Mouse (Mus musculus): Measurements from ENCODE around the gene Rpl28.

Rpl28 gene

DNA sequence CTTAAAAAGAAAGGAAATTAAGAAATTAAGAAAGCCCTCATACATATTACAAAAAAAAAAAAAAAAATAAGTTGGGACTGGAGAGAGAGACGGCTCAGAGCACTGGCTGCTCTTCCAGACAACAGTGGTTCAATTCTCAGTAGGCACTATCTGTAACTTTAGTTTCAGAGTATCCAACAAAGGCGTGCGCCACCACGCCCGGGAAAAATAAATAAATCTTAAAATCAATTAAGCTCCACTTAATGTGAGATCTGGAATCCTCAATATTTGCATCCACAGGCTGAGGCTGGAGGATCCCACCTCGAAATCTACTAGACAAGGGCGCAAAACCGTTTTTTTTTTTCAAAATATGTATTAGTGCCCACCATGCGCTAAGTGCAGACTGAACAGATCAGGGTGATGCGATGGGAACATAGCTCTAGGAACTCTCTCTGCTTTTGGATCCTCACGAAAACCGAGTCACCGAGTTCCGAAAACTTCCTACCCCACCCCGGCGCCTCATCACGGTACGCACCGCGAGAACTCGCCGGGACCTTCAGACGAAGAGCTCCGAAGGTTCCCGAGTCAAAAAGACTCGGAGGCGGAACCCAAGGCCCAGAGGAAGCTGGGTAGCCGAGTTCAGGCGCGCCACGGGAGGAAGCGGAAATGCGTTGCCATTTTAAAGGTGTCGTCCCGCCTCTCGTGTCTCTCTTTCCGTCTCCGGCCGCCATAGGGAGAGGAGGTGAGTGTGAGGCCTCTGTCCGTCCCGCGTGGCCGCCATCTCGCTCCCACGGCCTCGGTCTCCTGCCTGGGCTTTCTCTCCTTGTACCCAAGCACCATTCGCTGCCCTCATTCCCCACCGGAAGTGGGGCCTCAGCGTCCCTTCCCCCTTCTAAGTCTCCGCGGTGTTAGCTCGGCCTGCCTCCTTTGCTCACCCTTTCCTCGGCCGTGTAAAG, at the start of gene Rpl28:
Gene Rpl28, plus strand, starts transcription at position 597 of the 935 bp plus-strand sequence.
- peak; percentile 97 for DNase-seq (ENCODE audit: low read depth, low spot score)

DNA sequence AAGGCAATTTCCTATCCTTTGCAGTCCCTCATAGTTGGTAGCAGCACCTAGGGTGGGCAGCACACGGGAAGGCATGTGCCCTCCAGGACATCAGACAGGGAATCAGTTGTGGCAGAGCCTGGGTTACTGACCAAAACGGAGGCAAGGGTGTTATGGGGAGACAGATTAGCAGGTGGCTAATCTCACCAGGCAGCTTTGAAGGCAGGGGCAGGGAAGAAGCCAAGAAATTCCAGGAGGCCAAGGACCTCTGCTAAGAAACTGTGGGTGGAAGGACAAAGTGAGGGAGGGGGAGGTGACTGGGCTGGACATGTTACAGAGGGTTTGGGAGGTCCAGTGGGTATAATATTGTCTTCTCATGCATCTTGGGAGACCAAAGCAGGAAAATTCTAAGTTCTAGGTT, 49.3 kb upstream of the Rpl28 start:
- no peak for DNase-seq (ENCODE audit: low read depth, low spot score)

DNA sequence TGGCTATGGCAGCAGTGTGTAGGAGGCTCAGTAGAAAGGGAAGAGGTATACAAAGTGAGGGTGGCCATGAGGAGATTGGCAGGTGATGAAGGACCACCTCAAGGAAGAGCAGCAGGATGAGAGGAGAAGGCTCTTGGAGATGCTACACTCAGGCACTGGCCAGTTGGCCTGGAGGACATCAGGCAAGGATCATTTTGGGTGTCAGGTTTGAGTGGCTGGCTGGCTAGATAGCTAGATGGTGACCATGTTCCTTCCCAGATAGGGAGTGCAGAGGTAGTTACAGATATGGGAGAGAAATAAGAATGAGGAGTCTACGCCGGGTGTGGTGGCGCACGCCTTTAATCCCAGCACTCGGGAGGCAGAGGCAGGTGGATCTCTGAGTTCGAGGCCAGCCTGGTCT, 47.8 kb upstream of the Rpl28 start:
- DNase-seq (ENCODE audit: low read depth, low spot score): no peak

DNA sequence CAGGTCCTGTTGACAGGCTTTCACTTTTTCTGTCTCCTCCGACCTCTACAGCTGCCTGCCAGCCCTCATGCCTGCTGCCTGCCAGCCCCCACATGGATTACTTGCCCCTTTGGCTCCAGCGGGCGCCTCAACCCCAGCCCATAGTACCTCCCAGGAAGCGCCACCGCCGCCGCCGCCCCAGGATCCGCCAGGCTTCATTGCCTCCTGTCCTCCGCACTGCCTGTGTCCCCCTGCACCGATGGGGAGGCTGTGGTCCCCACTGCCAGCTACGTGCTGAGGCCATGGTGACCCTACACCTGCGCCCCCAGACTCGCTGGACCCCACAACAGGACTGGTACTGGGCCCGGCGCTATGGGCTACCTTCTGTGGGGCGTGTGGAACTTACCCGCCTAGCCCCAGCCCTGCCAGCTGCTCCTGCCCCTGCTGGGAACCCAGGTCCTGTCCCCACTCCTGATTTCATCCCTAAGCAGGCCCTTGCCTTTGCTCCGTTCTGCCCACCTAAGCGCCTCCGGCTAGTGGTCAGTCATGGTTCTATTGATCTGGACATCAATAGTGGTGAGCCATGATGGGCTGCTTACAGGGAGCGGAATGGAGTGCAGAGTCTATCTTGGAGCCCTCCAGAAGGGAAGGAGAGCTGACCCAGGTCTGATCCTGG, 46.2 kb upstream of the Rpl28 start:
- DNase-seq (ENCODE audit: low read depth, low spot score): no peak

DNA sequence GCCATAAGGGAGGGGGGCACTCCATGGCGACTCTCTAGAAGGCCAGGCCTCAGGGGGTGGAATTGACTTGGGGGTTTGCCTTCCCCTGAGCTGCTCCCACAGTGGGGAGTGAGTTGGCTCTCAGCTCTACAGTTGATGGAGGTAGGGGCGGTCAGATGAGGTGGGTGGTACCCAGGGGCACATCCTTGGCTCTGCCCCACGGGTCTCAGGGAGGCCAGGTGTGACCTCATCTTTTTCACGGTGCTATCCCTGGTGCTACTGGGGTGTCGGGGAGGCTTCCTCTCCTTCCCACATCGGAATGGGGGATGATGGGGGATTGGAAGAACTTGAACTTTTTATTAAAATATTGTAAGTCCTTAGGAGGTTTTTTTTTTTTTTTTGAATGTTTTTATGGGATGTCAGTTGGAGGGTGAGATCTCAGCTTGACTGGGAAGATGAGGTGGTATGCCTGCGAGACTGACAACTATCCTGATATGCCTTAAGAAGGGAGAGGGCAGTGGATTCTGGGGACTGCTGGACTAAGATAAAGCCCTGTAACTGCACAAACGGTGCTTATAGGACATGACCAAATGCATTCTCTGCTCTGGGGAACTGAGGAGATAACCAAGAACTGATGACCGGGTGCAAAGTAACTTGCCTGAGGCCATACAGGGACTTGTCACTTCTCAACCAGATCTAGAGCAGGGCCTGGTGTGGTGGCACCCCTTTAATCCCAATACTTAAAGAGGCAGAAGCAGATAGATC, 45.3 kb upstream of the Rpl28 start:
- no peak for DNase-seq (ENCODE audit: low read depth, low spot score)

DNA sequence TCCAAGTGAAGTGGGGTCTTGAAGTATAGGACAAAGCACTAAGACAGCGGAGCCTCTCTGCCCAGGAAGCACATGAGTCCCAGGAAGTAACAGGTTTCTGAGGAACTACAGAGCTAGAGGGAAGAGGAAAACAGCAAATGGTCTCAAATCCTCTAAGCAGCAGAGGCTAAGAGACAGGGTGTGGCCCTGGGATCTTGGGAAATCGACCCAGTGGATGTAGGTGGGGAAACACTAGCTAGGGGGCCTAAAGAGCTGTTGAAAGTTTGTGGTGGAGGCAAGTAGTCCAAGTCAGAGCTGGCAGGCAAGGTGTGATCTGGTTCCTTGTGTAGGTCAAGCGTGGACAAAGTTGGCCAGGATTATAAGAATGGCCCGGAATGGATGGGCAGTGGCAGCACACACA, 44.4 kb upstream of the Rpl28 start:
- no peak for DNase-seq (ENCODE audit: low read depth, low spot score)

DNA sequence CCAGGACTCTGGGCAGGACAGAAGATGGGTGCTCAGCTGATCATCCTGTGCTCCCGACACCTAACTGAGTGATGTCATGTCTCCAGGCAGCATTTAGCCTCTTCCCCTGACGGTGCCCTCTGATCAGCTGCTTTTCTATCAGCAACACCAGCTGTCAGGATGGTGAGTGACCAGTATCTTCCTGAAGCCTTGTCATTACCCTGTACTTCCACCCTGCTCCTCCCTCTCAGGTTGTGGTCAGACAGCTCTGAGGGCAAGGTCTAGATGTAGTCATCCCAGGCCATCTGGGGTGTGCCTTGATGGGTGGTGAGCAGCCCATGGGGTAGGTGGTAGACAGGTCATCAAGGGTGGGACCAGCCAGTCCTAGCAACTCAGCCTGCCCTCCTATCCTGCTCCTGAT, 43.5 kb upstream of the Rpl28 start:
- no peak for DNase-seq (ENCODE audit: low read depth, low spot score)

DNA sequence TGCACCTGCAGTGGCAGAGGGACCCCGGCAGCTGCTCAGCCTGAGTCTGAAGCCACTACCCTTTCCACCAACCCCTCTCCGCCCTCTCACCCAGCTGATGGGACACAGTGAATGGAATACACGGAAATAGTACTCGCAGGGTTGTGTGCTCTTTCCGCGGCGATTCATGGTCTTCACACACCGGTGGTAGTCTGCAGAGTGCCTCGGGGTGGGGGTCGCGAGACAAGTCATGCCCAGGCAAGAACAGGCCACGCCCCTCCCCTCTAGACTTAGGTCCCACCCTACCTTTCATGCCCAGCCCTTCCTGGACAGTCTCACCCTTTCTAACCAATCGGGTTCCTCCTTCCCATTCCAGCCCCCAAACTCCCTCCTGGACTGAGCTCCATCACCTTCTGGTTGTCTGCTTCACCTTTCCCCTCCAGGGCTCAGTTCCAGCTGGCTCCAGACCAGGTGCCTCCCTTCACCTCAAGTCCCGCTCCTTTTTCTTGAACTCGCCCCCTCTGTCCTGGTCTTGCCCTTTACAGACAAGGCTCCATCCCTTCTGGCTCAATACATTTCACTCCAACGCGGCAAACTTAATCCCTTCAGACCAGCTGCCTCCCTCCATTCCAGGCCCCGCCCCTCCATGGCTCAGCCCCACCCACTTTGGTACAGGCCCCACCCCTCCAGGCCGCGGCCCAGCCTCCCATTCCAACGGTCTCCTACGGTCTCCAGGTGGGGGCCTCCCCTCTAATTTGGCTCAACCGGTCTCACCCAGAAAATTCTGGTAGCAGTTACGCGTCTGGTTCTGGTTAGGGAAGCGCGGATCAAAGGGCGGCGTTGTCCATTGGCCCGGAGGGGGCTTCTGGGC, 40.5 kb upstream of the Rpl28 start:
- DNase-seq (ENCODE audit: low read depth, low spot score): peak; percentile 44

DNA sequence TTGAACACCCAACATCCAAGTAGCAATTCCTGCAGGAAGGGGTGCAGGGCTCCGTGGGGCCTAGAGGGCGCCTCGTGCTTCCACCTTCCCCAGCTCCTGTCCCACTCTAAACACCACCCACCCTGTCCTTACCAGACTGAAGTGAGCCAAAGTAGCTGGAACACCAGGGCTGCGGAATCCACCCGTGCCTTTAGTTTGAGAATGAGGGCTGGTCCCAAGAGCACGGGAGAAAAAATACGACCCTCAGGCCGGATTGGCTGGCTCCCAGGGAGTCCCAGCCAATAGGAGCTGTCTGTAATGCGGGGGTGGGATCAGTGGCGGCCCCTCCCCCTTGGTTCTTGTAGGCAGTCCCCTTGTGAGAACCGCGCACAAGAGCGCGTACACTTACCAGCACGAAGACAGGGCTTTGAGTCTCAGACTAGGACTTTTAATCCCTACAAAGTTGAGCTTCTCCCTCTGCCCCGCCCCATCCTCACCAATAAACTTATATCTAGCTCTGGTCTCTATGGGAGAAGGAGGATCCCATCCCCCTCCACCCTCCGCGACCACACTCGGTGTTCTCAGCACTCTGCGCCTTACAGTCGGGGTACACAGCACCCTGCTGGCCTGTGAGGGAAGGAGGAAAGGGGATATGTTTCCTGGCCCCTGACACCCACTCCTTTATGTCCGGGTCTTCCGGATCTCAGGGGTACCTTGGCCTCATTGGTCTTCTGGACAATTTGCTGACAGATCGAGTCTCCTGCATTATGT, 39.7 kb upstream of the Rpl28 start, which contains the start of gene Cox6b2:
Gene Cox6b2, minus strand, starts transcription at position 274 of the 750 bp plus-strand sequence.
- DNase-seq (ENCODE audit: low read depth, low spot score): peak; percentile 79

DNA sequence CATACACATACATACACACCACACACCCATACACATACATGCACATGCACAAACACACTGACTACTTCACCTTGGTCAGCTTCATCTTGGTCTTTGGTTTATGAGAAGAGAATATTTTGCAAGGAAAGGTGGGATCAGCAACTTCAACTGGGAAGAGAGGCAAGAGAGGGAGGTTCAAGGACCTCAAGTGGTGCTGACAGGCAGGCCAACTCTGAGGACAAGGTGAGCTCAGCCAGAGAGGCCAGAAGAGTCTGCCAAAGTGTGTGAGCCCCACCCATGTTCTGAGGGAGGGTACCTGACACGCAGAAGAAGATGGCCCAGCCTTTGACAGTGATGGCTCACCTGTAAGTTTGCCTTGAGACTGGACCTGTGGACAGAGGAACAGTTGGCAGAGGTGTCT, 33.0 kb upstream of the Rpl28 start:
- no peak for DNase-seq (ENCODE audit: low read depth, low spot score)

DNA sequence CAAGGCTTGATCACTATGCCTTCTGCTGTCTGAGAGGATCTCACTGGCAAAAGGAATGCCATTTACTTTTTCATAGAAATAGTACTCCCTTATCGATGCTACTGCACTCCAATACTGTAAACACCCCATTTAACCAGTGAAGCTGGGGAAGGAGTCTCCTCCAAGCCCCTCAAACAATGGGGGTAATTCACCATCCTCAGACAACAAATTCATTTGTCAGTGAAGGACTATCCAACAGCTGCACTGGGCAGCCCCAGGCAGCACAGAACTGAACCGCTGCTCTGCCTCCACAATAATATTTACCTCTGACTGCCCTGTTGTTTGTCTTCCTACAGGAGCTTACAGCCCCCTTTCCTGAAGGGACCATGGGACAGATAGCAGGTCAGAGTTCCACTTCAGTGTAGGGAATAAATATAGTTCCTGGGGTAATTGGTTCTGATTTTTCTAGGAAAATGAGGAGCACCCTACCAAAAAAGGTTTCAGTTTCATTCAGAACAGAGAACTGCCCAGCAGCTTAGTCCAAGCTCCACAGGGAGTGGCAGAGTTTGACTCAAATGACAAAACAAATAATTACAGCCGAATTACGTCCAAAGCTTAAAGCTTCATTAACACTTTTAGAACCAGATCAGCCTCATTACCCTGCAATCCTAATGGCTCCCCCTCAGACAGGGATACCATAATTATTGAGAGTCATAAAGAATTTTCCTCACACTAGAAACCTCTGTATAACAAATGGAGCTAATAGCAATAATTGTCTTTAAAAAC, 27.5 kb upstream of the Rpl28 start:
- DNase-seq (ENCODE audit: low read depth, low spot score): no peak

DNA sequence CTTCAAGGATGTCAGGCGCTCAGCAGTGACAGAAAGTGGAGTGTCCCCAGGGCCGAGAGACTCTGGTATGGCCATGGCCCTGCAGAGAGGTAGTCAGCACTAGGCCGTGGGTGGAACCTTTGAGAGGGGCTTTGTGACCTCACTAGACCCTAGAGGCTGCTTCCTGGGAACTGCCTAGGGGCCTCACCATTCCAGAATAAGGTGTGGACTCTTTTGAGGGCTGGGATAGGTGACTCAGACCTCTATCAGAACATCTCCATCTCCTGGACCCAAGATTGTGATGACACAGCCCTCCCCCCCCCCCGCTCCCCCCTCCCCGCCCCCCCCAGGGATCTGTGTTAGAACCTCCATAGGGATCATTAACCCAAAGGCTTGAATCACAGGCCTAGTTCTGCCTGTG, 21.5 kb upstream of the Rpl28 start, which contains the start of gene Fam71e2:
Gene Fam71e2, minus strand, starts transcription at position 101 of the 400 bp plus-strand sequence.
- no peak for DNase-seq (ENCODE audit: low read depth, low spot score)

DNA sequence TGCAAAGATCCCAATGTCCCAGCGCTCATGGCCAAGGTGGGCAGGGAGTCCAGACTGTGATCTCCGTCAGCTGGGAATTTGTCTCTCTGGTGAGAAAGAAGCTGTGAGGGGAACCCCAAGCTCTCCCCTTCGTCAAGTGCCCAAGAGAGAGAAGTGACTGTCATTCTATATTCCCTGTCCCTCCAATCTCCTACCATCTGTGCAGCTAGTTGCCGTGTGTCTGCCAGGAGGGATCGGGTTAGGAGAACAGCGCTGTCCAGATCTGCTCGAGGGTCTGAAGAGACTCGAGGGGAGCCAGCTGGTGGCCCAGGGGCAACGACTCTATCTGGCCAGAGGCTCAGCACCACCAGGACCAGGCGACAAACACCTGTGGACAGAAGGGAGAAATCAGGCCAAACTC, 16.5 kb upstream of the Rpl28 start:
- DNase-seq (ENCODE audit: low read depth, low spot score): no peak

DNA sequence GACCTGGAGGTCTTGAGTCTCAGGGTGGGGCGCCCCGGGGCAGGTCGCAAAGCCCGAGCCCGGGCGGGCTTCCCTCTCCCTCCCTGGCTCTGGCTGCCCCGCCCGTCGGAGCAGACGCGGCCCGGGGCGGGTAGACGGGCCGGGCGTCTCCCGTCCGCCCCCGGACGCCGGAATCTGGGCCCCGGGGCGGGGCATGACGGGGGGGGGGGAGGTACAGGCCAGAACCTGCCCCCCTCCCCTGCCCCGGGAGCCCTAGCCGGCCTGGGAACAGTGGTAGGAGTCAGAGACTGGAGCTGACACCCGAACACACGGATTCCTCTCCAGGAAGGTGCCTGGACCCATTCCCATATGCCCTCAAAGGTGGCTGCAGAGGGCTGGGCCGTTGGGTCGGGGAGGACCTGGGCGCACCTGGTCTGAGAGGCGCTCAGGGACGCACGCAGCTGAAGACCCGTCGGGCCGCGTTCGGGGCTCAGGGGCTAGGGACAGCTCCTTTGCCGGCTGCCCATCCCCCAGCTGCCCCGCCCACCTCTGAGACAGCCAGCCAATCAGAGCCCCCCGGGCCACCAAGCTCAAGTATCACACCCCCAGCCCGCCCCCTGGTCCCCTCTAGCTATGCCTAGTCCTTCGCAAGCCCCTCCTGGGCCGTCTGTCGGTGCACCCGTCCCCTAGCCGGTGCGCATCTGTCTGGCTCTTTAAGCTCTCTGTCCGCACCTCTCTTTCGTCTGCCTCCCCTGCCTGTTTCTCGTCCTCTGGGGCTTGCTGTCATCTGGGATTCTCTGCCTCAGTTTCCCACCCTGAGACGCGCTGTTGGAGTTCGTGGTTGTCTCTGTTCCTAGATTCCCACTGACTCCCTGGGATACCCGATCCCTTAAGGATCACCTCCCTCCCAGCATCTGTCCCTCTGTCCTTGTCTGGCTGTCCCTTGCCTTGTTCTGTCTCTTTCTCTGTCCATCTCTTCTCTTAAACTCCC, 15.5 kb upstream of the Rpl28 start:
- peak; percentile 69 for DNase-seq (ENCODE audit: low read depth, low spot score)

DNA sequence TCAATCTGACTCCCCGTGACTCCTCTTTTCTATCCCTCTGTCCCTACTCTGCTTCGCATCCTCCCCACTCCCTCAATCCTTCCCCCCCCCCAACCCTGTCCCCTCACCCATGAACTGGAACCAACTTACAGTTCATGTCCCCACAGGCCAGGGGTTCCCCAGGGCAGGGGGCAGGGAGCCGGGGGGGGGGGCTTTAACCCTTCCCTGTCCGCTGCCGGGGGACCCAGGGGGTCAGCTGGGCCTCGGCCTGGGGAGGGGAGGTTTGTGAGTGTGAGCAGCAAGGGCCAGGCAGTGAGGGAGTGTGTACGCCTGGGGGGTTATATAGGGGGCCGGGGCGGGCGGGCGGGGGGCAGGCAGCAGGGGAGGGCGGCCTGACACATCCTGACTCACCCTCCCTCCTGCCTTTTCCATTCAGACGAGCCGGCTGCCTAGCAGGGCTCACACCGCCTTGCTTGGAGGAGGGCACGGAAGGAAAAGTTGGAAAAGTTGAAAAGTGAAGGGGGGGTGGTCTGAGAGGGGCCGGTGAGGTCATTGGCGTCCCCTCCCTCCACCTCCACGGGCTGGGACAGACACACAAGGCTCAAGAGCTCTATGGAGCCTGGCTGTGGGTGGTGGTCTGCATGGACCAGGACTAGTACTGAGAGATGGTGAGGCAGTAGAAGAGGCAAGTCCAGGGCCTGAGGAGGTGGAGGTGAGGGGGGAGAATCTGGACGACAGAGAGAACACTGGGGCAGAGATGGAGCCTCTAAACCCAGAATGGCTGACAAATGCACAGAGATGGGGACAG, 14.6 kb upstream of the Rpl28 start:
- no peak for DNase-seq (ENCODE audit: low read depth, low spot score)

DNA sequence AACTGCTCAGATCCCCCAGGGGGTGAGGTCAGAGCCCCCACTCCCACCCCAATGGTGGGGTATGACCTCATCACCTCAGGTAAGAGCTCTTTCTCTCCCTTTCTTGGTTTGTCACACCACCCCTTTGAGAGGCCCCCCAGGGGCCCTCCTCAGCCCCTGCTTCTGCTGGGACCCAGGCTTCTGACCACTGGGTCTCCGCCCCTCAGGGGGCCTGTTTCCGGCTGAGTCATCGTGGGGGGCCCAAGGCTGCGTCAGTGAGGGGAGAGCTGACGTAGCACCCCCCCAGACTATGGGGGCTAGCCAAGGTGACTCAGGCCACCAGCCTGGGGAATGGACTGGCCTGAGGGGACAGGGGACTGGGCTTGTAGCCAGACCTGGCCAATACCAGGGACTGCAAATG, 12.8 kb upstream of the Rpl28 start:
- no peak for DNase-seq (ENCODE audit: low read depth, low spot score)

DNA sequence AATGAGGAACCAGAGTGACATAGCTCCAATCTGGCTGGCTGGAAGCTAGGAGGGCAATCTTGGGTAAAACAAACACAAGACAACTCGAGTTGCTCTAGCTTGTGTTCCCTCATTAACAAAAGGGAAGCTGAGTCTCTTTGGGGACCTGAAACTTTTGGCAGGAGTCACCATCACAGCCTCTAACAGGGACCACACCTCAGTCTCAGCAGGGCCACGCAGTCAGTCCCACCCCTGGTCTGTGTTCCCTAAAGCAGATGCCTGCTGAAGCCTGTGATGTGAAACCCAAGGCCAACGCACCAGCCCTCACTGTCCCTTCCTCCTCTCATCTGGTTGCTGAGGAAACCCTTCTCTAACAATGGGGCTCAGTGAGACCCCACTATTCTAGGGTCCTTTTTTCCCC, 10.5 kb upstream of the Rpl28 start:
- DNase-seq (ENCODE audit: low read depth, low spot score): no peak

DNA sequence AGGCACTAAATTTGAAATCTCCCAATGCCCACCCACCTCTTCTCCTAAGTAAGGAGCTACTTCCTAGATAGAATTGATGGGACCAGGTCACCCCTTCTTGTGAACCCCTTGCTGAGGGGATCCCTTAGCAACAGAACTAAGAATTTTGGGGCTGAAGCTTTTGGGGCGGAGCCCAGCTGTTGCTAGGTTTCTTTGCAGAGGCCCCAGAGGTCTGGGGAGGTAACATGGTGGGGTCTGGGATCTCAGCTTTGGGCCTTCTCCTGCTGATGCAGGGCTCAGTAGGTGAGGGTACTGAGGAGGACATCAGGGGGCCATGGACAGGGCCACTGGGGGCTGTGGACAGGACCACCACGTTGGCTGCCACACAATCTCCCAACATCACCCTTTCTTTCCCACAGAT, 9.9 kb upstream of the Rpl28 start, which contains the start of the genes Il11 and Tmem190:
Gene Il11, minus strand, starts transcription at position 101 of the 400 bp plus-strand sequence.
Gene Tmem190, plus strand, starts transcription at position 179 of the 400 bp plus-strand sequence.
- no peak for DNase-seq (ENCODE audit: low read depth, low spot score)
